Mouse (Mus musculus): Measurements from ENCODE around the gene Rrnad1. TPM values are rescaled to one million over a fixed set of nuclear protein-coding genes. Genes with fewer than 3 reads are reported as not detected.

Rrnad1 gene
- total RNA-seq (2023) = 32.8 TPM

GRCm38 (mm10) chr3:87930078-87930795 lies at the start of gene Rrnad1, which contains the start of gene Isg20l2:
Gene Rrnad1 (minus strand): TSS chr3:87930717.
Gene Isg20l2 (plus strand): TSS chr3:87930314.

GRCm38 (mm10) chr3:87970939-87971488 lies 40.5 kb upstream of the Rrnad1 start, which contains the start of gene Nes:
Gene Nes (plus strand): TSS chr3:87971078.

GRCm38 (mm10) chr3:87948378-87949265 lies 18.1 kb upstream of the Rrnad1 start, which contains the start of gene Crabp2:
Gene Crabp2 (plus strand): TSS chr3:87948666.

GRCm38 (mm10) chr3:87919336-87920108 lies 11.0 kb downstream of the Rrnad1 start, which contains the start of gene Mrpl24:
Gene Mrpl24 (plus strand): TSS chr3:87919506.

GRCm38 (mm10) chr3:87905880-87906485 lies 24.5 kb downstream of the Rrnad1 start, which contains the start of gene Hdgf:
Gene Hdgf (plus strand): TSS chr3:87906321.

GRCm38 (mm10) chr3:87885281-87886003 lies 45.1 kb downstream of the Rrnad1 start, which contains the start of gene Prcc:
Gene Prcc (minus strand): TSS chr3:87885608.

Other genes starting within 250 kb of the Rrnad1 start
- 0.35 TPM for gene Lrrc71, start 182.1 kb downstream of the Rrnad1 start, total RNA-seq (2023)
- not detected for gene Ntrk1, start 135.6 kb downstream of the Rrnad1 start, total RNA-seq (2023)
- not detected for gene Insrr, start 133.8 kb downstream of the Rrnad1 start, total RNA-seq (2023)
- gene Pear1, start 106.4 kb downstream of the Rrnad1 start, total RNA-seq (2023) = 23.2 TPM
- gene Sh2d2a, start 84.0 kb downstream of the Rrnad1 start, total RNA-seq (2023) = 294 TPM
- gene Prcc, start 45.1 kb downstream of the Rrnad1 start, total RNA-seq (2023) = 70.6 TPM
- gene Hdgf, start 24.4 kb downstream of the Rrnad1 start, total RNA-seq (2023) = 85.8 TPM
- gene Mrpl24, start 11.2 kb downstream of the Rrnad1 start, total RNA-seq (2023) = 169 TPM
- gene Isg20l2, start 403 bp downstream of the Rrnad1 start, total RNA-seq (2023) = 63.4 TPM
- 2.3 TPM for gene Crabp2, start 17.9 kb upstream of the Rrnad1 start, total RNA-seq (2023)
- not detected for gene Nes, start 40.4 kb upstream of the Rrnad1 start, total RNA-seq (2023)
- not detected for gene Bcan, start 69.5 kb upstream of the Rrnad1 start, total RNA-seq (2023)
- not detected for gene Hapln2, start 96.9 kb upstream of the Rrnad1 start, total RNA-seq (2023)
- gene Gpatch4, start 112.4 kb upstream of the Rrnad1 start, total RNA-seq (2023) = 27.4 TPM
- 23.9 TPM for gene Naxe, start 127.8 kb upstream of the Rrnad1 start, total RNA-seq (2023)
- not detected for gene Ttc24, start 147.6 kb upstream of the Rrnad1 start, total RNA-seq (2023)
- gene Iqgap3, start 151.3 kb upstream of the Rrnad1 start, total RNA-seq (2023) = 1.2 TPM
- gene Mef2d, start 211.7 kb upstream of the Rrnad1 start, total RNA-seq (2023) = 345 TPM

All from CD4-positive naive resting alpha-beta T cell, adult 57 days (primary cell).